Mouse (Mus musculus) gastrocnemius, adult 18-20 months (tissue): ENCODE results near the gene Elfn1. TPM values are rescaled to one million over a fixed set of nuclear protein-coding genes. Genes with fewer than 3 reads are reported as not detected.

Experiments used
- DNase-seq: peaks from one replicate; pipeline ENCODE4 v3.0.0; 2021; ENCODE audit warnings: low spot score
- total RNA-seq, 2 experiments: library from RNA; stranded (reverse); gene quantifications; 2 replicates each; pipeline ENCODE4 v1.2.3; 2021

The Elfn1 gene
- total RNA-seq, 2 experiments from 2014 or later, result not detected

DNA sequence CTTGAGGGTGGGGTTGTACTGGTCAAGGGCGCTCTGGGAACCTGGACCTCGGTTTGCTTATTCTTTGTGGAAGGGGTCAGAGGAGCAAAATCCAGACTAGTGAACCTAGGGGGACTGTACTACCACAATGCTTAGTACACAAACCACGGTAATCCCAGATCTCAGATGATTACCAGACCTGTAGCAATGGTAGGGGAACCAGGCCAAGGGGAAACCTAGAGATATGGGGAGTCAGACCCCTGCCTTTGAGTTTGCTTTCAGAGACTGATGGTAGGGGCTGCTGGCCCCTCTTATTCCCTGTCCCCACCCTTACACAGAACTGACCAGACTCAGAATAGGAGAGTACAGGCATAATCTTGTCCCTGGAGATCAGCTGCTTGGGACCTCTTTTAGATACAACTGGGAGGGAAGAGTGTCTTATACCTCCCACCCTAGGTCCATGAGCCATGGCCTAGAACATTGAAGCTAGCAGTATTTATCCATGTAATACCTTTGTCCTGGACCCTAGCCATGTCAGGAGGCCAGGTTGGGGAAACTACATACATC is 3.1 kb downstream of the Elfn1 start:
- no peak for DNase-seq

DNA sequence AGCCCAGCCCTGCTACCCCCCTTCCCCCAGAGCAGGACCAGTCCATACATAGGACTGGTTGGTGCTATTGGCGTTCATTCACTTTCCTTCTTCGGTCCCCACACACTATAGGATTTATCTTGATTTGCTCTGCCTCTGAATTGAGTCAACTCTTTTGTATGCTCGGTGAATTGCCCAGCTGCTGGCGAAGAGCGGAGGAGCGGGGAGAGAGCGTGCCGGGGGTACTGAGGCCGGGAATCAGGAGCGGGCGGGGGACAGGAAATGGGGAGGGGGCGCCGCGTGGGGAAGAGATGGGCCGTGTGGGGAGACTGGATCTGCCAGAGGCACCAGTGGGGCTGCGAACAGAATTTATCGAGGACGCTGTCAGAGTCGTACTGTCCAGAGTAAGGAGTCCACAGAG is 3.8 kb downstream of the Elfn1 start:
- no peak for DNase-seq

DNA sequence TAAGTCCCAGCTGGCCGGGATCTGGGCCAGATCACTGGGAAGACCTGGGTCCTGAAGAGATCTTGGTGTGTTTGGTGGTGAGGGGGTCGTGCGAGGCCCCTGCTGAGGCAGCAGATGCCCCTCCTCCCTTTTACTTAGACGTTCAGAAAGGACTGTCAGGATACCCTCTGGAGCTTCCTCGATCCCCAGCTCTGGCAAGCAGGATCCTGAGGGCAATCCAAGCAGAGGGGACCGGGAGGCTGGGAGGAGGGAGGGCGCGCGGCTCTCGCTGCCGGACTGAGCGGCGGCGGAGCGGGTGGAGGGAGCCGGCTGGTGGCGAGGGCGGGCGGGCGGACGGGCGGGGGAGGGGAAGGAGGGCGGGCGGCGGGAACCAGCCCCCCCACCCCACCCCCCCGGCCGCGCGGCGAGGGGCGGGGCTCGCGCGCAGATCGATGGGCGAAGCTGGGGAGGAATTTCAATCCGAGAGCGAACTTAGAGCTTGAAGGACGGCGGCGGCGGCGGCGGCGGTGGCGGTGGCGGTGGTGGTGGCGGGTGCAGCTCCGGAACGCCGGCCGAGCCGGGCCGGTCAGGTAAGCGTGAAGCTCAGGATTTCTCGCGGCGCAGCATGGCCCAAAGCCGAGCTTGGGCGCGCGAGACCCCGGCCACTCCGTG is 4.5 kb downstream of the Elfn1 start:
- no peak for DNase-seq

DNA sequence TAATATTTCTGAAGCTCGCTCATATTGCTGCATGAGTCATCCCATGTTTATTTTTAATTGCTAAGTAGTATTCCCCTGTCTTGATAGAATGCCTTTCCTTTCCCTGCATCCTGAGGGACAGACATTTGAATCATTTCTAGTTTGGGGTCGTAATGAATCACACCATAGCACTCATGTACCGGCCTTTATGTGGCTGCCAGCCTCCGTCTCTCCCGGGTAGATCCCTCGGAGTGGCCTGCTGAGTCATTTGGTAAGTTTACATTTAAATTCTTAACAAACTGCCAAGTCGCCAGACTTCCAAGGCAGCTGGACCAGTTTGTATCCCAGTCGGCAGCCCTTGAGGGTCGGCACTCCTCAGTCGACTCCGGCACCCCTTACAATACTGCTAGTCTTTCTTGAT is 13.9 kb downstream of the Elfn1 start:
- no peak for DNase-seq

DNA sequence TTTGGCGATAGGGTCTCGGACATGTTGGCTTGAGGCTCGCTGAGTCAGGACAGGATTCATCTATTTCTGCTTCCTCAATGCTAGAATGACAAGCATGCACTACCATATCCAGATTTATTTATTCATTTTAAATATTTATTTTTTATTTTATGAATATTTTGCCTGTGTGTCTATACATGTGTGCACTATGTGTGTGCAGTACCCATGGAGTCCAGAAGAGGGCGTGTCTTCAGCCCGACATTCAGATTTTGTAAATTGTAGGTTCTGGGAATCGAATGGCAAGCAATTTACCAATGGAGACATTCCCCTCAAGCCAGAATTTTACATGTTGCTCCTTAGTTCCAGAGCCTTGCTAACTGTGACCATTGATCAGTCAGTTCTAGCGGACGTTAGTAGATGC is 16.1 kb downstream of the Elfn1 start:
- DNase-seq, result no peak

DNA sequence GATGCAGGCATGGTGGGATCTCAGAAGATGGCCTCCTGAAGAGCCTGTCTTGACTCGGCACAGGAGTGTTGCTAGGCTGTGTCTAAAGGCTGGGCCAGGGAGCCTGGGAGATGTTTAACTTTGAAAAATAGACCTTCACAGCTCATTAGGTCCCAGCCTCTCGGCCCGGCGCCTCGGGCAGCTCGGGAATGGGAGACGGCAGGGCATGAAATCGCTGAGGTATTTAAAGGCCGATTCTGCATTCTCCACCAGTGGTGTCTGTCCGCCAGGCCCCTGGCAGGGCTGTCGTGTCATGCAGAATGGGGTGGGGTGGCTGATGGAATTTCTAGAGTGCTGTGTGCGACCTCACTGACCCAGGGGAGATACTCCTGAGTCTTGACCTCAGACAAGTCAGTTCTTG is 22.4 kb downstream of the Elfn1 start:
- DNase-seq, result no peak

DNA sequence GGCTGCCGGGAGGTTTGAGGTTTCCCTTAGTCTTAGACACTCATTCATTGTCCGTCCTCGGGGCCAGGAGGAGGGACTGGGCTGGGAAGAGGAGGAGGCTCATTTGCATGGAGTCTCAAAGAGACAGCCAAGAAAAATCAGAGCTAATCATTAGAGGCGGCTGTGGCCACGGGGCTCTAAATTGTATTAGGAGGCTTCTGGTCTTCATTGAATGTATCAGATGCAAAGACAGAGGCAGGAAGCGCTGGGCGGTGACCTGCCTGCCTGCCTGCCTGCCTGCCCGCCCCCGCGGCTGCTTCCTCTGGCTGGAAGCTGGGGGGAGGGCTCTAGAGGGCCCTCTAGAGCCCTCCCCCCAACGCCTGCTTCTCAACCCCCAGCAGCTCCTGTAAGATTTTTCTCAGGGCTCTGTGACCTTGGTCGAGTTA is 23.2 kb downstream of the Elfn1 start:
- DNase-seq, result no peak

DNA sequence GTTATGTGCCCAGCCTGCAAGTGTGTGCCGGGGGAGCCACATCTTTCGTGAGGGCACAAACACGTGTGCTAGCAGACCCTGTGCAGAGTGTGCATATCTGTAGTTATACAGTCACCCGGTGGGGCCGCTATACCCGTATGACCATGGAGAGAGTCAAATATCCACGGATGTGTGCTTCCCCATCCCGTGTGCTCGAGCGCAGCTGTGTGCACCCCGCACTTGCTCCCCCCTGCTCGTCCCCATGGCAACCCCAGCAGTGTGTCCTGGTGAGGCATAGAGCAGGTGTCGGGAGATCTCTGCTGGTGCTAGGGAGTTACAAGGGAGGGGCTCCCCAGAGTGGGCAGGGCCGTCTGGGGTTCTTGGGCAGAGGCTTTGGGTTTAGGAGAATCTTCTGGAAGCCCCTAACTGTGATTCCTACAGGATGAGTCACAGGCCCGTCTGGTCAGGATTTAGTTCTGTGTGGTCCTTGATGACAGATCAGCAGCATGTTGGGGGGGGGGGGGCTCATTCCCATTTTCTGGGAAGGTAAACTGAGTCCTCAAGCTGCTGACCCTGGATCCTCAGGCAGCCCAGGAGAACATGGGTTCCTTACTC is 24.3 kb downstream of the Elfn1 start:
- no peak for DNase-seq

DNA sequence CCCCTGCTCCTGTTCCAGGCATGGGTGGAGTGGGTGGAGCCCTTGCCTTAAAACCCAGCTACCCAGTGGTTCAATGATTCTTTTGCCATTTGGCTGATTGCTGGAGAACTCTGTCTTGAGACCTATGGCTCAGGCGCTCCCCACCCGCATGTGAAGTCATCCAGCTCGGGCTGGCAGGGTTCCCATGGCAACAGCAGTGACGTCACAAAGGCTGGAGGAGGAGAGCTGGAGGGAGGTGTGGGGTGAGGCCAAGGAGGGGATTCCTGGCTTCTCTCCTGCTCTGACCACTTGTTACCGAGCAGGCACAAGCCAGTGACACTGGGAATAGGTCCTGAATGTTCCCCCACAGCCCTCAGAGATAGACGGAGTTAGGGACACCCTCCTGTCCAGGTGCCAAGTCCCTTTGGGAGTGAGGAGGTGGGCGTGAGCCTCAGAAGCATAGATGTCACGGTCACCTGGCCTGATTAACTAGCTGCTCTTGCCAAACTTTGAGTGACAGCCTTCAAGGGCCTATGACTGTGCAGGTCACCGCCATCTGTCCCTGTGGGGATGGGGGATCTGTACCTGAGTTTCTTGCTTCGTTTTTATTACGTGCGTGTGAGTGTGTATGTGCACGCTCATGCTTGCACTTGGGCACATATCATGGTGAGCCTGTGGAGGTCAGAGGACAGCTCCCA is 25.0 kb downstream of the Elfn1 start:
- no peak for DNase-seq

DNA sequence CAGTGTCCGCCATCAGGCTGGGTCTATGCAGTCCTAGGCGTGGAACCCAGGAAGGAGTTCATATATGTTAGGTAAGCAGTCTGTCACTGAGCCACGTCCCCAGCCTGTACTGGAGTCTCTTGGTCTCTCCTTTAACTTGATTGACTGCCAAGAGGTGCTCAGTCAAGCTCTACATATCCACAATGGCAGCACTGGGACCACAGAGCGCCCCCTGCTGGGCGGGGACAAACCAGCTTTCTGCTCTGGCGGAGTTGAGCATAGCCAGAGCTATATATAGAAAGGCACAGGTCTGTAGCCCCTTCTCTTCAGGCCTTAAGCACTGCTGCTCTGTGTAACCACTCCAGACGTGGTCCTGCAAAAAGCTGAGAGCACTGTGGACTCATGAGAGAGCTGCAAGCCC is 25.7 kb downstream of the Elfn1 start:
- no peak for DNase-seq

DNA sequence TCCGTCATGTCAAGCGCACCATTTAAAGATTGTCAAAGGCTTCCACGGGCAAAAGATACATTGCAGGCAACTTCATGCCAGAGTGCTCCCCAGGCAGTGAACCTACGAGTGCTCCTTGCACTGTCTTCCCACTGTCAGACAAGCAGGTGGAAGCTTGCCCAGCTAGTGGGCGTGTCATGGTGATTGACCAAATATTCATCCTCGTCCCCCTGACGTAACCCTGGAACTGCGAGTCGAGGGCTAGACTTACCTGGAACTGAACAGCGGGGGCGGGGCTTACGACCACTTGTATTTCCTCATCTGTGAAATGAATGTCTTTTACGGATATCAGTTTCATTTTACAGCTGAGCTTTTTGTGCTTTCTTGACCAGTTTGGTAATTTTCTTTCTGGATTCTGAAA is 28.7 kb downstream of the Elfn1 start:
- DNase-seq, result no peak

DNA sequence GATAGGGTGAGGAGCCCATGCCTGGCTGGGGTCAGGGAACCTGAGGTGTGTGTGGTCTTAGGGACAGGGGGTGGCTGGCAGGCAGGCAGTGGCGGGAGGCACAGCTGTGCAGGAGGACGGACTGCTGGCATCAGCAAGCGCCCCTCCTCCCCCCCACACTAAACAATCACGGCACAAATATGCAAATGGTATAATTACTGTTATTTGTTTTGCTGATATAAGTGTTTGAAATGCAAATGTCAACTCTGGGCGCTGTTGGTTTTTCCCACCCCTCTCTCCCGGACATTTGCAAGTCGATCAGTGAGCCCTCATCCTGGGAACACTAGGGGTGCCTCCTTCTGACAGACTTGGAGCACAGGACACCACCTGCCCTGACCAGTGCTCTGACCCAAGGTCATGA is 37.0 kb downstream of the Elfn1 start:
- no peak for DNase-seq

DNA sequence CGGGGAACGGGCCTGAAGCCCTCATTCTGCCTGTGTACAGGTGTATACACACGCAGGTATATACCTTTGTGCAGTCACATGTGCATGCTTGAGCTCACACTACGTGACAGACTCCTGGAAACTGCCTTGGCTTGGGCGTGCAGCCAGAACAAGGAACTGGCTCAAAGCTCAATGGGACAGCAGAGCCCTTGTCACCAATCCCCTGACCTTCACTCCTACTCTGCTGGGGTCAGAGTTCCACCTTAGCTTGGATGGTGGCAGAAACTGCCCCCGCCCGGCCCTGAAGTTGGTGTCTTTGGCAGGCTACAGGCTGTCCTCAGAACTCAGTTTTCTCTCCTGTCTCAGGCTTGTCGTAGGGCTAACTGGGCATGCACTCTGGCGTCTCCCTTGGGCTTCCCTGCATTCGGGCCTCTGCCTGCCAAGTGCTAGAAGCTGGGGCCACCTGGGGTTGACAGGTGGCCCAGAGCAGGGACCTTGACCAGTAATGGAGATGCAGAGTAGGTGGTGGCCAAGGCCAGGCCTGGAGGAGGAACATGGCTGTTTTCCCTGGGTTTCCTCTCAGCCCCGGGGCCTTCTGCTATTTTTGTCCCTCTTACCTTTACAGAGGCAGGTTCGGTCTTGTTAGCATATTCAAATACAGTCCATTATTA is 38.1 kb downstream of the Elfn1 start:
- no peak for DNase-seq

DNA sequence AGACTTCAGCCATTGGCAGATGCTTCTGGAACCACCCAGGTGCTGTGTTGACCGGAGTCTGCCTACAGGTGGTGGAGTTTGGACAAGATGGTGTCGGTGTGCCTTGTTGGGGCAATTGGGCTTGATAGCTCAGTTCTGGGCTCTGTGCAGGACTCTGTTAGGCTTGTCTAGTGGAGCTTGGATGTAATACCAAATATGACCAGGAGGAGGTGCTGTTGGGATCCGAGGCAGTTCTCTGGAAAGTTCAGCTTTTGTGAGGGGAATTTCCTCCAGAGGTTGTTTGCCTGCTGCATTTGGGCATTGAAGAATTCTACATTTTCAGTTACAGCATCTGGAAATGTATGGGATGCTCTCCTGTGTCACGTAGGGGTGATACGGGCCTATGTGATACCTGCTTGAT is 39.7 kb downstream of the Elfn1 start:
- DNase-seq, result peak; percentile 9

DNA sequence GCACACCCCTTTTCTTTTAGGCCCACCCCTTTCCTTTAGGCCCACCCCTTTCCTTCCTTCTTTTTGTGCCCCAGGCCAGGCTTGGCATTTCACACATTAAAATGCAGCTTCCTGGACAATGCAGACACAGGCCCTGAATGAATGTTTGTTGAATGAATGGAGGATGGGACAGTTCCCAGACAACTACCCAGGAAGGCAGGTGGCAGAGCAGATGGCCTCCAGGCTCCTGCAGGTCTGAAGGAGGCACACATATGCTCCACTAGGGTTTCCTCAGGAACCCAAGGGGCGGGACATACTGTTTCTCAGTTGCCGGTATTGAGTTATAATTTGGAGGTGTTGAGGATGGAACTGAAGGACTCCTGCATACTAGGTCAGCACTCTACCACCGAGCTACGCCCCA is 40.8 kb downstream of the Elfn1 start:
- no peak for DNase-seq

DNA sequence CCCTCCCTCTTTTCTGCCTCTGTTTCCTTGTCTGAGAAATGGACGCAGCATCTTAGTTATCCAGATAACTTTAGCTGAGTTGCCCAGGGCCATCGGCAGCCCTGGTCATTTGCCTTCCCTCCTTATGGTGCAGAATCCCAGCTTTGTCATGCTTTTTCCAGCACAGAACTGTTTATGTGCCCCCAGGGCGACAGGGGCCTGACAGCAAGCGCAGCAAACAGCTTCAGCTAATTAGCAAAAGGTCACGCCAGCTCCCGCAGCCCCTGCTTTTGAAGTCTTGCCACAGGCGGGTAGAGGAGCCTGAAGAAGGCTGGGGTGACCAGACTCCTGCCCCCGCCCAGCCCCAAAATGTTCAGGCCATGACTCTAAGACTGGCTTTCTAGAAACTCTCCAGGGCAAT is 41.6 kb downstream of the Elfn1 start:
- DNase-seq, result no peak

DNA sequence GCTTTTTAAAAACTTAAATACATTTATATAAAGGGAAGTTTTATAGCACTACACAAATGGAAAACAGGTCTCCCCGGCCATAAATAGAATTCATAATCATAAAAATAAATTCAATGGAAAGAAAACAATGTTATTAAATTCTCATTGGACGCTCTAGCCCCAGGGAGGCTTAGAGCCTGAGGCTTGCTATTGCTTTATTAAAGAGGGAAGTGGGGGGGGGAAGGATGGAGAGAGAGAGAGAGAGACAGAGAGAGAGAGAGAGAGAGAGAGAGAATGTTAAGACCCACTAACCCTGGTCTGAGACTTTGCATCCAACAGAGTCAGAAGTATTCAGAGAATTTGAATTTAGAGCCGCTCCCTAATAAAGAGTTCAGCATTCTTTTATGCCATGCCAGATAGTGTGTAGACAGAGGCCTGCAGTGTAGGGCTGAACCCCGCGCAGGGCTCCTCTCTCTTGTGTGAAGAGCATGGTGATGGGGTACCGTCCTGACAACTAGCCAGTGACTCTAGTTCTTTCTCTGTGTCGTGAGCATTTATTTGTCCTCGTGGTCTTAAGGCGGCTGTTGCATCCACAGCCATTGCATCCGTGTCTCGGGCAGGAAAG is 42.3 kb downstream of the Elfn1 start:
- no peak for DNase-seq

DNA sequence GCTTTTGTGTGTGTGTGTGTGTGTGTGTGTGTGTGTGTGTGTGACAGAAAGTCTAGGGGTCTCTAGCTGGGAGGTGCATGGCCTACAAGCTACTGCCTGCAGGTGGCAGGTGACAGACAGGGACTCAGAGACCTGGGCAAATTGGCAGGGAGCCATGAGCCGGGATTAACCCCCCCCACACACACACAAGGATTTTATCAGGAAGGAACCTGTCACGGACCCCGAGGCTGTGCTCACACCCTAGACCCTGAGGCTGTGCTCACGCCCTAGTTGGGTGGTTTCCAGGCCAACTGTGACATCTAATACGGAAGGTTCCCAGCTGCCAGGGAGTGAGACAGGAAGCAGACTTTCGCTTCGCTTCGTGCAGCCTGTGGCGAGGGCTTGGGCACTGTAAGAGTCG is 49.1 kb downstream of the Elfn1 start:
- peak; percentile 21 for DNase-seq

DNA sequence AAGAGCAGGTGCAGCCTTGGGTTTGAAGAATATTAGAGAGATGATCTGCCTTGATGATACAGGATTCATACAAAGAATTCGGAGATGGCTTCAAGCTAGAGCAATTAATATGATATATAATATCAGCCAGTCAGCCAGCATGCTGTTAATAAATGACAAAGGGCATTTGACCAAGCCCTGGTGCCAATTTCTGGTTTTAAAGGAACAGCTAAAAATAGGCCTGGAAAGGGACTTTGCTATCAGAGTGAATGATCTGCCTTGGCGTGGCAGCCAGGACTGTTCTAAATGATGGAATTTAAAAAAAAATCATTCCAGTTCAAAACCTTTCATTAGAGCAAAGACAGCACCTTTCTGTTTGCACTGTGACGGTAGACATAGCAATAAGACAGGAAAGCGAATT is 52.0 kb downstream of the Elfn1 start:
- DNase-seq, result no peak

DNA sequence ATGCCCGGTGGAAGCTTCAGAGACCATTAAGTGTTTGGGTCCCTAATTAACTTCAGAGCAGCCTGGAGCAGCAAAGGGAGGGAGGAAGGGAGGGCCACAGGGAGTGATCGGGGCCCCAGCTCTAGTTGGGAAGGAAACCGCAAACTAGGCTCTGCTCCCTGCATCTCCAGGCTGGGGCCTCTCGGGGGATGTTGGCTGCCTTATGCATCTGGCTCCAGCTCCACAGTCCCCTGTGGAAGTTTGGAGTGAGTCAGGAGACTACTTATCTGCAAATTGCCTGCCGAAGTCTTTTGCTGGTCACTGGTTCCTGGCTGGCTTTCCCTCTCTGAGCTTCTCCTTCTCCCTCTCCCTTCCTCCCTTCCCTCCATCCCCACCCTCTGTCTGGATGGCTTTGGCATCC is 56.6 kb downstream of the Elfn1 start:
- DNase-seq, result peak; percentile 18

DNA sequence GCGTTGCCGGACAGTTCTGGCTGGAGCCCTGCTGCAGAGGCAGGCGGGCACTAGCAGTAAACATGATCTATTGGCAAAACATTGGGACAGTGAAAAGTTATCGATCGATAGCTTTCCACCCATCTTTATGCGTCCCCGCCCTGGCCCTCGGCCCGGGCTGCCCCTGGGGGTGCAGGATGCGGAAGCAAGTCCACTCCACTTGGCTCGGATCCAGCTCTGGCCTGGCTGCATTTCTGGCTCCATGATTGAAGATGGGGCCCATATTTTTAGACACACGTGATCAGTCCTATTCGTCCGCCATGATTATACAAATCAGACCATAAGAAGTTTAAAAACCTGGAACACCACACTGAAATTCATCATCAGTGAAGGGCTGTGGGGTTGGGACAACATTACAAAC is 57.9 kb downstream of the Elfn1 start:
- no peak for DNase-seq
